Mouse (Mus musculus) forebrain, embryonic 14.5 days (tissue): ENCODE results near the gene Extl2. TPM values are rescaled to one million over a fixed set of nuclear protein-coding genes. Genes with fewer than 3 reads are reported as not detected.

Experiments
- ATAC-seq: fragments of 200-750 bp; cut with Nextera tagmentation; 2 replicates; pipeline ENCODE4 v1.8.0; 2017; ENCODE audit warnings: mild to moderate bottlenecking, moderate library complexity
- DNase-seq: peaks from one replicate; pipeline ENCODE4 v3.0.0-alpha.2; 2015; ENCODE audit warnings: low spot score
- H3K27ac ChIP-seq: fragments of 300-500 bp; sonication (generic); 2 replicates; pipeline ENCODE4 v1.5.1; 2014; ENCODE audit warnings: low read depth, mild to moderate bottlenecking, control low read depth, low read length, moderate library complexity
- H3K27me3 ChIP-seq: fragments of 300-500 bp; sonication (generic); replicated peaks from 2 replicates; pipeline ENCODE4 v1.6.1; 2014; ENCODE audit warnings: low read length, control low read depth, mixed read lengths; ENCODE audit not compliant: control insufficient read depth, insufficient read depth
- H3K36me3 ChIP-seq: fragments of 300-500 bp; sonication (generic); 2 replicates; pipeline ENCODE4 v1.6.1; 2014; ENCODE audit warnings: low read length, control low read depth; ENCODE audit not compliant: control insufficient read depth, insufficient read depth
- H3K4me1 ChIP-seq: fragments of 300-500 bp; sonication (generic); 2 replicates; pipeline ENCODE4 v1.6.1; 2014; ENCODE audit warnings: antibody characterized with exemption, low read length, control low read depth; ENCODE audit not compliant: control insufficient read depth, insufficient read depth
- H3K4me2 ChIP-seq: fragments of 300-500 bp; sonication (generic); 2 replicates; pipeline ENCODE4 v1.6.1; 2014; ENCODE audit warnings: mild to moderate bottlenecking, control low read depth, low read length
- H3K4me3 ChIP-seq: fragments of 300-500 bp; sonication (generic); 2 replicates; pipeline ENCODE4 v1.5.1; 2014; ENCODE audit warnings: low read depth, low read length, control low read depth
- H3K9ac ChIP-seq: fragments of 300-500 bp; sonication (generic); 2 replicates; pipeline ENCODE4 v1.6.1; 2014; ENCODE audit warnings: mild to moderate bottlenecking, low read length, control low read depth, moderate library complexity
- H3K9me3 ChIP-seq: fragments of 300-500 bp; sonication (generic); replicated peaks from 2 replicates; pipeline ENCODE4 v1.6.1; 2016; ENCODE audit warnings: low read length, control low read depth, mixed read lengths; ENCODE audit not compliant: control insufficient read depth
- WGBS: fragments of 180-500 bp; shearing (Covaris S2); extraction: QIAGEN DNeasy Blood & Tissue Kit; methylation state at CpG from one replicate; pipeline ENCODE4 v1.1.7; 2014; 5-methylcytosine and 5-hydroxymethylcytosine counted together
- polyA plus RNA-seq: library from polyadenylated mRNA; unstranded; fragments of >200 nt; fragmentation: Nextera tagmentation; extraction: Ambion mirVana; gene quantifications from 2 replicates; pipeline ENCODE4 v1.2.1, GENCODE M21; 2014

Gene Extl2
- polyA plus RNA-seq, 1 experiment from 2014 or later: 29.9 TPM

DNA sequence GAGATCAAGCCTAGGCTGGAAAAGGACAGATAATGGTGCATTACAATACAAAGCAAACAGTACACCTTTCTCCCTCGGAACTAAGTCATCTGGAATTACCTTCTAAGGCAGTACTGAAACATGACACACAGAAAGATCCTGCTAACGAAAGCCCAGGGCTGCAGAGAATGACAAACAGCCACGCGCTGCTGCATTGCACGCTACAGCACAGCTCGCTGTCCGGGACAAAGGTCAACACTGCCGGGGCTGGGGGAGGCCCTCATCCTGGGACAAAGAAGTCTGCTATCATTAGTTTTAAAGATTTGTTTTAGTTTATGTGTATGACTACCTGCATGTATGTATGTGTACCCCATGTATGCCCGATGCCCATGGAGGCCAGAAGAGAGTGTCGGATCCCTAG lies 14.2 kb upstream of the Extl2 start:
- Histone ChIP-seq H3K4me2 (no peak overlapping the region), H3K27ac (no peak overlapping the region), H3K36me3 (peaks cover 33% of the 10 kb centered on the region), H3K4me3 (no peak overlapping the region), H3K27me3 (no peaks in the 10 kb centered on the region), H3K9me3 (no peaks in the 10 kb centered on the region), H3K9ac (no peak overlapping the region), H3K4me1 (no peaks in the 10 kb centered on the region)
- DNase-seq: no peak
- no peak for ATAC-seq
- WGBS: 85% methylated on average over 10 of the region's 10 CpGs

DNA sequence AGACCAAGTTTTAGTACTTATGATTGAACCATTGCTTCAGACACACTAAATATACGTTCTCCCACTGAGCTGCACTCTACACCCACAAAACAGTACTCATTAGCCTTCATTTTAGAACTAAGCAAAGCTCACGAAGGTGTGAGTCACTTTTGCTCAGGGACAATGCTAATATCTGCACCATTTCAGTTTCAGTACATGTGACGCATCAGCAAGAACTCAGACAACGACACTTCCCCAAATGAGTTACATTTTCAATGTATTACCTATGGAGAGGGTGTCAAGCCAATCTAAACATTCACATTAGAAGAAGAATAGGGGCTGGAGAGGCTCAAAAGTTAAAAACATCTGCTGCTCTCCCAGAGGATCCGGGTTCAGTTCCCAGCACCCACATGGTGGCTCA lies 10.3 kb upstream of the Extl2 start:
- Histone ChIP-seq H3K9me3 (no peaks in the 10 kb centered on the region), H3K4me2 (no peak overlapping the region), H3K4me3 (no peak overlapping the region), H3K9ac (no peak overlapping the region), H3K27ac (no peak overlapping the region), H3K4me1 (no peaks in the 10 kb centered on the region), H3K27me3 (no peaks in the 10 kb centered on the region), H3K36me3 (peaks cover 23% of the 10 kb centered on the region; the same call in 1 of the 2 replicates)
- WGBS: 87% methylated on average over 5 of the region's 5 CpGs
- DNase-seq: no peak
- no peak for ATAC-seq

DNA sequence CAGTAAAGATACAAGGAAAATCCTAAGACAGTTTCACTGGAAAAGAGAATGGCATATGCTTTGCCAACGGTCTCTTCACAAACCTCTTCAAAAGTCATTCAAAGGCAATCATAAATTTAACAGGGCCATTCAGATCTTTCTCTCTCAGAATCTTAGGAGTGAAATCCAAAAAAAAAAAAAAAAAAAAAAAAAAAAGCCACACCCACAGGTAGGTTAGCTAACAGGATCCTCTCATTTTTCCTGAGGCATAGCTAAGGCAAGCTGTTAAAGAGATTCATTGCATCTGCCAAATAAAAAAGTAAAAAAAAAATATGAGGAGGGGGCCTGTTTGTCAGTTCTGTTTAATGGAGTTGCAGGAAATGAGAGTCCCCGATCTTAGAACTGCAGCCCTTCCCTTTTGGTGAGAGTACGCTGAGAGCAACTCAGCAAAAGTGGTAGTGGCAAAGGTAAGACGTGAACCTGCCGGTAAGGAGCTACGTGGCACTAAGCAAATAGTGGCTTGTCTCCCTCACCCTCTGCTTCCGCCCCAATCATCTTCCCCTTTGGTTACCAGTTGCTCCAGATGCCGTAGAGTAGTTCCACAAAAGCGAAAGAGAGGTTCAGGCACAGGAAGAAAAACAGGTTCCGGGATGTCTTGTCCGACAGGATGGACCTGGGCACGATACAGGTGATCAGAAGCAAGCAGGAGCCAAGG lies 831 bp upstream of the Extl2 start:
- peak overlapping the region; percentile 85 for H3K4me3 ChIP-seq
- peaks cover 10% of the 10 kb centered on the region; the same call in 1 of the 2 replicates for H3K4me1 ChIP-seq
- peak overlapping the region; percentile 84 for H3K27ac ChIP-seq
- DNase-seq: peak; percentile 33
- no peaks in the 10 kb centered on the region for H3K27me3 ChIP-seq
- 9% methylated on average over 12 of the region's 12 CpGs for WGBS
- peaks cover 12% of the 10 kb centered on the region; the same call in 1 of the 2 replicates for H3K36me3 ChIP-seq
- ATAC-seq: no peak; the same call in 1 of the 2 replicates
- peak overlapping the region; percentile 89 for H3K9ac ChIP-seq
- H3K4me2 ChIP-seq: peak overlapping the region; percentile 89
- no peaks in the 10 kb centered on the region for H3K9me3 ChIP-seq

DNA sequence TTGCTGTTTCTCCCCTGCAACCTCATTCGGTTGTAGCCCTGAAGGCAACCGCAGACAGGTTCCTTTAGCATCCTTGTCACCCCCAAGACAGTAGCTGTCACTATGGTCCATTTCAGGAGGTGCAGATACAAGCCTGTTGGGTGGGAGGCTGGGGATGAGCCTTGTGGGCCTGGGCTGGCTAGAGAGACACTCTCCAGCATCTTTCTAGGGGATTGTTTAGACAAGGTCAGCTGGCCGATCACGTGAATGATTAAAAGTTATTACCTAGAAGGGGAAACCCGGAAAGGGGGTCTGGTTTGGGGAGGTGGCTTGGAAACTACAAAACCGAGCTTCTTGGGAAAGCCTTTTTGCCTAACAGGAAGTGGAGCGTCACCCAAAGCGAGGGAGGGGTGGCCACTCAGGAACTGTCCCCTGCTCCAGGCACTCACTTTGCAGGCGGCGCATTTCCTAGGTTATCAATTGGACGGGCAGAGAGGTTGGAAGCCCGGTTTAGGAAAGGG lies 729 bp downstream of the Extl2 start:
- under 1% methylated on average over 12 of the region's 12 CpGs for whole genome bisulfite sequencing
- H3K36me3 ChIP-seq: peaks cover 4% of the 10 kb centered on the region; the same call in 1 of the 2 replicates
- ATAC-seq: peak; percentile 58

DNA sequence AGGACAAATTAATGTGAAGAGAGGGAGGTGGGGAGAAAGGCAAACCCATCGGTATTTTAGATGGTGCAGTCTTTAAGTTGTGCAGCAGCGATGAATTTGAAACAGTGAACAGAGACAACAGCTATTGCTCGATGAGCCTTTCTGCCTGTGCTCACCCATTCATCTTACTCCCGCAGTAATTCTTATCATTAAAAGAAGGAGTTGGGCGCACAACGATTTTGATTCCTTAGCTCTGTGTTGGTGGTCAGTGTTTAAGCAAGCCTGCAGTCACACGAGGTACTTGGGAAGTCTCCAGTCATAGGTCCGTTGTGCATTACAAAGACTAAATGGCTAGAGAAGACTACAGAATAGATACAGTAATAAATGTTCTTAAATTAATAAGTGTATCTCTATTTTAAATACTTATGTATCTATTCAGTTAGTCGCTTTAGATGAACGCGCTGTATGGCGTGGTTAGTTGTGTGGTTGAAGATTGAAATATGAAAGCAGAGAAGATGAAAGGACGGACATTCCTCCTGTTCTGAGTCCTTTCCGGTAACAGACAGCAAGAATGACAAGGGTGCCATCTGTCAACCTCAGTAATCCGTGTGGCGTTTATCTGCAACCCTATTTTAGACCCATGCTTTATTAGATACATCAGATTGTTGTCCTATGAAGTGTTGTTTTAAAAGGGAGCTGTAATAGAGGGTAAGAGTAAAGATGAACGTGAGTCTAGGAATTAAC lies 2.5 kb downstream of the Extl2 start:
- Histone ChIP-seq H3K4me2 (no peak overlapping the region), H3K9ac (no peak overlapping the region), H3K4me1 (peaks cover 10% of the 10 kb centered on the region; the same call in 1 of the 2 replicates), H3K27ac (no peak overlapping the region), H3K36me3 (no peaks in the 10 kb centered on the region; the same call in 1 of the 2 replicates), H3K9me3 (no peaks in the 10 kb centered on the region), H3K4me3 (no peak overlapping the region), H3K27me3 (no peaks in the 10 kb centered on the region)
- DNase-seq: no peak
- no peak for ATAC-seq
- WGBS: 87% methylated on average over 17 of the region's 17 CpGs

More for the DNA sequence above, 729 bp downstream of the Extl2 start:
- Histone ChIP-seq H3K27me3 (no peaks in the 10 kb centered on the region), H3K9ac (peak overlapping the region; percentile 89), H3K4me2 (peak overlapping the region; percentile 89), H3K4me1 (peaks cover 10% of the 10 kb centered on the region; the same call in 1 of the 2 replicates), H3K9me3 (no peaks in the 10 kb centered on the region), H3K4me3 (peak overlapping the region; percentile 85), H3K27ac (peak overlapping the region; percentile 84)
- peak; percentile 83 for DNase-seq

DNA sequence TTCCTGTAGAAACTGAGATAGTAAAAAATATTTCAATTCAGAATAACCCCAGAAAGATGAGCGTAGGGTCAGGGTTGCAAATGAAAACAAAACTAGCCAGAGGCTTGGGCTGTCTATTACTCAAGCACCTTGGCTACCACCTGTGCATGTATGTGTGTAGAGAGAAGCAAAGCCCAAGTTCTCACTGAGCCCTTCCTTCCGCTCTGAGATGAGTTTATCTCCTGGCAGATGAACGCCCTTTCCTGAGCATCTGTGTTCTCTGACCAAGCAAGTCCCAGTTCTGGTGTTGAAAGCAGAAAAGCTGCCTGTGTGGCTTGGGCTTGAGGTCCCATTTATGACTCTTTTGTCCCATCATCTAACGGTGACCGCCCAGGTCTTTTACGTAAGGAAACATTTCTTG lies 7.6 kb downstream of the Extl2 start:
- H3K9me3 ChIP-seq: no peaks in the 10 kb centered on the region
- WGBS: 95% methylated on average over 6 of the region's 6 CpGs
- H3K4me3 ChIP-seq: no peak overlapping the region
- no peak overlapping the region for H3K27ac ChIP-seq
- no peaks in the 10 kb centered on the region for H3K4me1 ChIP-seq
- H3K36me3 ChIP-seq: no peaks in the 10 kb centered on the region; the same call in 1 of the 2 replicates
- no peak overlapping the region for H3K4me2 ChIP-seq
- no peak overlapping the region for H3K9ac ChIP-seq
- no peak for ATAC-seq
- H3K27me3 ChIP-seq: no peaks in the 10 kb centered on the region
- no peak for DNase-seq

DNA sequence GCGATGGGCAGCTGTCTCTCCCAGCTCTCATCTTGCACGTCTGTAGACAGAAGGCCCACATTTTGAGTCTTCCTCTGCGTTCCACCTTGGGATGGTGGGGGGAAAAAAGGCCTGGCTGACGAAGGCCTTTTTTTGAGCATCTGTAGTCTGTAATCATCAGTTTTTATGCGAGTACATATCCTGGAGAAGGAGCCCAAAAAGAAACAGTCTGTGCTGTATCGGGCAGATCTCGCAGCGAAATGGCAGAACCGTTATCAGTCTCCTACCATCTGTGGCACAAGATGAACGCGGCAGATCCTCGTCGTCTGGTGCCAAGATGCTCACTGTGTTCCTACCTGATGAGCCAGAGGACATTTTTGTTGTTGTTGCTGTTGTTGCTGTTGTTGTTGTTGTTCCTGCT lies 8.9 kb downstream of the Extl2 start:
- DNase-seq: peak; percentile 56
- Histone ChIP-seq H3K27ac (no peak overlapping the region), H3K4me3 (no peak overlapping the region), H3K4me2 (no peak overlapping the region), H3K9ac (no peak overlapping the region), H3K9me3 (no peaks in the 10 kb centered on the region), H3K27me3 (no peaks in the 10 kb centered on the region), H3K4me1 (no peaks in the 10 kb centered on the region), H3K36me3 (no peaks in the 10 kb centered on the region; the same call in 1 of the 2 replicates)
- peak; percentile 74; the same call in 1 of the 2 replicates for ATAC-seq
- WGBS: 75% methylated on average over 13 of the region's 13 CpGs

DNA sequence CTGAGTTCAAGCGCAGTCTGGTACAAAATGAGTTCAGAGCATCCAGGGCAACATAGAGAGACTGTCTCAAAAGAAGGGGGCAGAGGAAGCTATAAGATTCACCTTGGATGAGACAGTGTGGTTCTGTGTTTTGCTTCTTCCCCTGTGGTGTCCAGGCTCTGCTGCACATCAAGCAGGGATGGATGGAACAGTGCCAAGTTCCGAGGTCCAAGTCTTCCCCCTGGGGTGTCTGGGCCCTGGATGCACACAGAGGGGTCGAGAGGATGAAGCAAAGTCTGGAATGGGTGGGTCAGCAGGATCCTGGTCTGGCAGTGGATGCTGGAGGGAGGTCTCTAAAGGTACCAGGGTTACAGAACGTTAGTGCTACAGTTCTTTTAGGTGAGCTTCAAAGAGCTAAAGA lies 11.3 kb downstream of the Extl2 start:
- no peak for ATAC-seq

More for the DNA sequence above, 11.3 kb downstream of the Extl2 start:
- Histone ChIP-seq H3K4me3 (no peak overlapping the region), H3K9ac (no peak overlapping the region), H3K4me2 (no peak overlapping the region), H3K9me3 (no peaks in the 10 kb centered on the region), H3K27ac (no peak overlapping the region), H3K27me3 (no peaks in the 10 kb centered on the region), H3K4me1 (peaks cover 5% of the 10 kb centered on the region; the same call in 1 of the 2 replicates), H3K36me3 (no peaks in the 10 kb centered on the region)
- DNase-seq: no peak
- 69% methylated on average over 4 of the region's 4 CpGs for WGBS
